Mouse (Mus musculus) kidney, postnatal 10 days (tissue): ENCODE data around the gene Mmgt2.
A peak's percentile ranks its signal among the peaks of the same experiment; 100 is the strongest.
"Not testable (repeated sequence)": the region's sequence is repeated elsewhere in the genome, so short reads cannot be mapped to it uniquely, and the experiment has no call there.

Experiments used
- DNase-seq: peaks from one replicate; pipeline ENCODE4 v3.0.0; 2021; ENCODE audit warnings: mixed read lengths

Gene Mmgt2

DNA sequence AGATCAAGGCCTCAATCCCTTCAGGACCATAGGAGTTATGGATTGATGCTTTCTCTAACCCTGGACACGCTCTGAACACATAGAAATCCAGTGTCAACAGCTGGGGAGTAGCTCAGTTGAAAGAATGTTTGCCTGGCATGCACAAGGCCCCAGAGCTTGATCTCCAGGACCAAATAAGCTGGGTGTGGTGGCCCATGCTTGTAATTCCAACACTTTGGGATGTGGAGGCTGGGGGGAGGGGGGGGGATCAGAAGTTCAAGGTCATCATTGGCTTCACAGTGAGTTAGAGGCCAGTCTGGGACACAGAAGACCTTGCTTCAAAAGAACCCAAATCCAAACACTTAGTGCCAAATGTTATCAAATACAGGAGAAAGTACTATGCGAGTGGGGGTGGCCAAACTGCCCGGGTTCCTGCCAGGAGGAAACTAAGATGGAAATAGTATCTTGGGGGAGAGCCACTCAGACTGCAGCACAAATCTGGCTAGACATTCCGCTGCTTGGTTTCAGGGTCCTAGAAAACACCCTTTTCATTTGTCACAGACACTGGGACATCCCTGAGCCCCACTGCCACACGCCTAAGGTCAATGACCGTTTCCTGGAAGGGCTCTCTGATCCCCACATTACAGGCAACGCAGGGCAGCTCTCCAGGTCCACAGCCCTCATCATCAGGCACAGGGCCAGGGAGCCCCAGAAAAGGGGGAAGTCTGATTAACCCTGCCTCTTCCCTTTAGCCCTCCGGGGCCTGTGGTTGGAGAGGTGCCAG is 2.6 kb upstream of the Mmgt2 start:
- peak; percentile 69 for DNase-seq

DNA sequence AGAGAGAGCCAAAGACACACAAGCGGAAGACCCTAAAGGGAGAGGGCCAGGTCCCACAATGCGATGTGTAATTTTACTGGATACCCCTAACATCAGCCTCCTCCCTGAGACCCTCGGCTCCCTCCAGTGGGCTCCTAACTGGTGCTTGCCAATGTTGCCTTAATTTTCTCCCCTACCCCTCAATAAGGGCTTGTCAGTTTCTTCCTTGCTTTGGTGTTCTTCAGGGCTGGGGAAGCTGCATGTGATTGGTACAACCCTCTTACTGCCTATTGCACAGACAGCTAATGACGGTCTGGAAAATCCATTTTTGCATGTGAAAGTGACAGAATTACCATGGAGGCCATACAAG is 2.0 kb upstream of the Mmgt2 start:
- DNase-seq = no peak

DNA sequence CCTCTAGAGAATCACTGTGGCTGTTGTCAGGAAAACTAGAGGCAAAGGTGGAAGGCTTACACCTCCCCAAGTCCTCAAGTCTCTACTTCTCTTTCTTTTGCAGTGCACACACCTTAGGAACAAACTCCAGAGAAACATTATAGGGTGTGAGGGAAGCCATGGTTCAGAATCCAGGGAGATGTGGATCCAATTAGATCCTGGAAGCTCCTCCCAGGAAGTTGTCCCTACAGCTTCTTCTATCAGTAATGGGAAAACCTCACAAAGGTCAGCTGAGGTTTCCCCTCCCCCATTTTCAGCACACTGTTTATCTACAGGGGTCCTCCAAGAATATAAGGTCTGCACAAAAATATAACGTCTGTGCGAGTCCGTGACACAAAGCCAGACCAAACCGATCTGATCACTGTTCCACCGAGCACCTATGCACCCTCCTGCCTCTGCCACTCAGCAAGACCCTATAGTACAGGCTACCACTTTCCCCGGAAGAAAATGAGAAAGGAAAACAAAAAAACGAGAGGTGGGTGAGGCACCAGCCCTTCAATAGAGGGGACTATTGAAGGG is 1.4 kb upstream of the Mmgt2 start:
- no peak for DNase-seq

DNA sequence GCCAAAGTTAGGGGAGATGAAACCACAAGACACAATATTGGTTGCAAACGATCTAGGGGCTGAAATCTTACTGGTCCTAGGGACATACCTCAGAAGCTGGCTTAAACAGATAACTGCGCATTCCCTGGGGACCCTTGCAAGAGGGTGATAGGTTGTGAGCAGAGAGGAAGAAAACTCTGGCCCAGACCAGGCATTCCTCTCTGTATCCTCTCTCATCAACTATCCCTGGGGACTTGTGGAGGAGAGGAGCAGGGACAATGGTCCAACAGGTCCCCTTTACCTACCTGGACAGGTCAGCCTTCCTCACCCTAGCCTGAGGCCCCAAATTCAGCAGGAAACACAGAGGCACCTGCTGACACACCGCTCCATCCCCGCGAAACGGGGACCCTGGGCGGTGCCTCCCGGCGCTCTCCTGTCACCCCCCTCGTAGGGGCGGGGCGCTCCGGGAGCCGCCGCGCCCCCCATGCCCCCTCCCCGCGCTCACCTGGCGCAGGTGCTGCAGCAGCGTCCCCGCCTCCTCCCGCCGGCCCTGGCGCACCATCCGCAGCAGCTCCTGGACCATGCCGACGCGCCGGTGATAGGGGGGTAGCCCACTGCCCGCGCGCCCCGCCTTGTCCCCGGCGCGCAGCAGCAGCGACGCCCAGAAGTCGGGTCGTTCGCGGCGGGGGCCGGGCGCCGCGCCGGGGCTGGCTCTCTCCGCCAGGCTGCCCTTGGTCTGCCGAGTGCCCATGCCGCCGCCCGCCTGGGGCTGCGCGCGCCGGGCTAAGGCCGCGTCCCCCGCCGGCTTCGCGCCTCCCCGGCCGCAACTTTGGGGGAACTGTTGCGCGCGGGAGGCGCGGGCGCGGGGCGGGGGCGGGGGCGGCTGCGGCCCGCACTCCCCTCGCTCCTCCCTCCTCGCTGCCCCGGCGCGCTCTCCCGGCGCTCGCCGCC is 538 bp upstream of the Mmgt2 start, which contains the start of gene Lrrc75a:
Lrrc75a (minus strand) TSS at position 863 of the 930 bp plus-strand sequence.
- peak; percentile 69 for DNase-seq

DNA sequence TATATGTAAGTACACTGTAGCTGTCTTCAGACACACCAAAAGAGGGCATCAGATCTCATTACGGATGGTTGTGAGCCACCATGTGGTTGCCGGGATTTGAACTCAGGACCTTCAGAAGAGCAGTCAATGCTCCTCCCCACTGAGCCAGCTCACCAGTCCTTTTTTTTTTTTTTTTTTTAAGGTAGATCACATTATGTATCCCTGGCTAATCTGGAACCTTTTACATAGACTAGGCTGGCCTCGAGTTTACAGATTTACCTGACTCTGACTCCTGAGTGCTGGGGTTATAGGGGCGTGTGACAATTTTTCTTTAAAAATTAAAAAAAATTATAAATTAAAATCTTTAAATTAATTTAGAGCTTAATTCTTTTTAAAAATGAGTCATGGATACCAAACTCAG is 1.3 kb downstream of the Mmgt2 start:
- not testable (repeated sequence) for DNase-seq

DNA sequence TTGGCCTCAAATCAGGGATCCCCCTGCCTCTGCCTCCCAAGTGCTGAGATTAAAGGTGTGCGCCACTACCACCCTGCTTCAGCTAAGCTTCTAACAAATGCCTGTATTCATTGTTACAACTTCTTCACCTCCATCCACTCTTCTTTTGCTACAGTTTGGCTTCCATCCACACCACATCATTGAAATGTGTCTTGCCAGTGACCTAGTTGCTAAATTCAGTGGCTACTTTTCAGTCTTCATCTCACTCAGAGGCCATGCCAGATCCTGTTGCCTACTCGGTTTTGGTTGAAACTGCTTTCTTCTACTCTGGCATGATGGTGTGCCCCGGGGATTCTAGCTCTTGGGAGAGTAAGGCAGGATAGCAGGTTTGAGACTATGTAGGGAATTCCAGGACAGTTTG is 3.1 kb downstream of the Mmgt2 start:
- no peak for DNase-seq

DNA sequence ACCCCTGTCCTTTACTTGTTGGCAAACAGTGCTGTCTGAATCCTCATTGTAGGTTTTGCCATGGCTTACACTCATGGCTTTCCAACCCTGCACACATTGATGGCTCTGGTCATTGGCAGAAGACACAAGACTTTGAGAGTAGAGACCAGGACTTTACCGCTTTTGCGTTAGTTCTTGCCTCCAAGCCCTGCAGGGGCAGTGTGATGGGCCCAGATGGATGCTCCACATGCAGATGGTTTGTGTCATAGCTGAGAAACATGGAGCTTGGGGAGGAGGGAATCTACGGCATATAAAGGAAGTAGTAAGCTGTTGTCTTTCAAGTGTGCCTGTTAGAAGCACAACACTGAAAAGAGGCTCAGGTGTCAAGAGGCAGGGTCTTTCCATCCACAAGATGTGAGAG is 3.6 kb downstream of the Mmgt2 start:
- no peak for DNase-seq

DNA sequence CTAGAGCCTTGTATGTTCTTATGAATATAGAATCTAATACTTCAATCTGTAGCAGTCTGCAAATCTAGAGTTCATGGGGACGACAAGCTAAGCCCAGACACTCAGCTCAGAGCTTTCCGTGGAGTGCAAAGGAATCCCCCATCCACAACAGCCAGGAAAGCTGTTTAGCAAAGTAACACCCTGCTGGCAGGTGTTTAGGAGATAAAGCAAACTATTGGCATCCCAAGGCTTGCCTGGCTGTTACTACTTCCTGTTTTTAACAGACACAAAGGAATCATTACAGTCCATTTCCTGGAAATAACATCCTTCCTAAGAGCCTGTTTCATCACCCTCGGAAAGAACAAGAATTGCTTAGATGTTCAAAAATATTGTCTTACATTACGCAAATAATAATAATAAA is 12.4 kb downstream of the Mmgt2 start:
- no peak for DNase-seq

DNA sequence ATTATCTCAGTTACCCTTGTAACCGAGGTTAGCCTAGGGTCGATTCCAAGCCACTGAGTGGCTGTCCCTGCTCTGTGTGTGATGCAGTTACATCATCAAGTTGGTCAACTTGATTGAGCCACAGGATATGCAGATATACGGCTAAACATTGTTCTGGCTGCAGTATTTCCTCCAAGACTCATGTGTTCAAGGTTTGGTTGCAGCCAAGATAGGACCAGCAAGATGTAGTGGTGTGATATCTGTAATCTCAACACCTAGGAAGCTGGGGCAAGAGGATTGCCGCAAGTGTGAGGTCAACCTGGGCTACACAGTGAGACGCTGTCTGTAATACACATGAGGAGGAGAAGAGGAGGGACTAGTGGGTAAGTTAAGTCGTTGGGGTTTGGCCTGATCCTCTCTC is 15.8 kb downstream of the Mmgt2 start:
- no peak for DNase-seq

DNA sequence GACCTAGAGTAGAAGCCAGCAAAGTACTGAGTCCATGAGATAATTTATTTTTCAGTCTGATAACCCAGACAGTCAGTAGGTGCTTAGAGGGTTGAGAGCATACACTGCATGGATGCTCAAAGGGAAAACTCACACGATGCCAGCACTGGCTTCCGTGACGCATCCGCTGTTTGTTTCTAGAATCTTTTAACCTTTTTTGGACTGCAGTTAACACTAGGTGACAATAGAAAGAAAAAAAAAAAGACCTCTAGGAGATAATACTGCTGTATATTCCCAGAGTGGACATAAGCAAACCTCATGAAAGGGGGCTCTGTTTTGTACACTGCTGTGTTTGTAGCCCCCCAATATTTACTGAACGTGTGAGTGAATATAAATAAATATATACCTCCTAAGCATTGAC is 20.5 kb downstream of the Mmgt2 start:
- no peak for DNase-seq

DNA sequence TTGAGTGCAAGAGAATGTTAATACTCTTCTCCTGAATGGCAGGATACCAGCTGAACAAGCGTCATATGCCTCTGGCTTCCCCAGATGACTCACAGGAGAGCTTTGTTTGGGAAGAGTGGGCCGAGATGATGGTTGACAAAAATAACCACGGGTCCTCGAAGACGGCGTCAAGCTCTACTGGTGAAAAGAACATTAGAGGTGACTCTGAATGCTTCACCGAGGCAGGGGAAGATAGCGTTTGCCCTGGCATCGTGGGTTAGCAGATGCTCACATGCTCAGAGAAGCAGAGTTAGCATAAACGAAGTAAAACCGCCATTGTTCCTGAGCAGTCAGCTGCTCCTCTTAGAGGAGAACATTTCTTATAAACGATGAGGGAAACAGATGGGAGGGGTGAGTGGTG is 21.0 kb downstream of the Mmgt2 start:
- no peak for DNase-seq

DNA sequence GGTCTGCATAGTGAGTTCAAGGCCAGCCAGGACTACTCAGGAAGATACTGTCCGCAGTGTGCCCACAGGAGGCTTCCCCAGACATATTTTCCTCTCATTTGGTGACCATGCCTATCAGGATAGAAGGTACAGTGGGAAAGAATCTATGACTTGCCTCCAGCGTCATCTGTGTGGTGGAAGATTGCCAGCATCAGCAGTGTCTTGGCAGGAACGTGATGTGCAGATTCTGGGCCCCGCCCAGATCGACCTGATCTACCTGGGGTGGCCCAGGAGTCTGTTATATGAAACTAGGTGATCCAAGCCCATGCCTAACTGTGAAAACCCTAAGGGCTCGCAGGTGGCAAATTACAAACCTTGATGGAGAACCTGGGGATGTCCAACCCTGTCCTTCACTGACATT is 21.5 kb downstream of the Mmgt2 start:
- DNase-seq = no peak

DNA sequence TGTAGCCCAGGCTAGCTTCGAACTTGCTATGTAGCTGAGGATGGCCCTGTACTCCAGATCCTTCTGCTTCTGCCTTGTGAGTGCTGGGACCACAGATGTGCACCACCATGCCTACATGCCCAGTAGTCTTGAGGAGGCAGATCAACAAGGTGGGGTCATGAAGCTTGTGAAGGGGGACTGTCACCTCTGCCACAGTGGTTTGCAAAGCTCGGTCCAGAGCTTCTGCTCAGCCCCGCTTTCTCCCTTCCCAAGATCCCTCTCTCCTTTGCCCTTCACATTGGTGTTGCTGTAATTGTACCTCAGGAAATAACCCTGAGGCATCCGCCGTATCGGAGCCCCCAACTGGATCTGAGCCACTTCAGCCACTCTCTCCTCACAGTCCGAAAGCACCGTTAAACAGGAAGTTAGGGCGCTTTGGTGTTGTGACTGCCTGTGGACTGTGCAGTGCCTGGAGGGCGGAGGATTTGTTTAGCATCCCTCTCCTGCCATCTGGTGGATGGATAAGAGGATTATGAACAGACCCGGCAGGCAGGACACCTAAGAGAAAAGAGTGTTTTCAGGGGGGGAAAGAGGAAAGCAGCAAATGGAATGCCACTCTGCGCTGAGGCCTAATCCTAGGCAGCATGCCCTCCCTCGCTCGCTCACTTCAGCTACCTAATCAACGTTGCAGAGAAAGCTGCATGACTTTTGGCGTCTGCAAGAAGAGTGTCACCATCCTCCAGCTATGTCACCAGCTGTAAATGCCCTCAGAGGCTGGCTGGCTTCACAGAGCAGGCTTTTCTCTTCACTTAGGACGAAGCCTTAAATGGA is 27.2 kb downstream of the Mmgt2 start:
- DNase-seq = peak; percentile 79

DNA sequence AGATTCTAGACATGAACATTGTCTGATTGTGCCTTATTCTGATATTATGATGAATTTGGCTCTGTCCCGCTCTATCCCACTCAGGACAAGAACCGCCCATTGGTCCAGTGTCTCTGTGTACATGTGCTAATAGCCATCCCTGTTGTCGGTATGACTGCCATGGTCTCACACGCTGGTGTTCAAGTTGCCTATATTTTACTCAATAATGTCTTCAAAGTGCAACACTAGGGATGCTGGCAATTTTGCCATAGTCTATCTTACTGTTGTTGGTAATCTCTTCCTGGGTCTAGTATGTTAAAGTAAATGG is 27.8 kb downstream of the Mmgt2 start:
- no peak for DNase-seq

DNA sequence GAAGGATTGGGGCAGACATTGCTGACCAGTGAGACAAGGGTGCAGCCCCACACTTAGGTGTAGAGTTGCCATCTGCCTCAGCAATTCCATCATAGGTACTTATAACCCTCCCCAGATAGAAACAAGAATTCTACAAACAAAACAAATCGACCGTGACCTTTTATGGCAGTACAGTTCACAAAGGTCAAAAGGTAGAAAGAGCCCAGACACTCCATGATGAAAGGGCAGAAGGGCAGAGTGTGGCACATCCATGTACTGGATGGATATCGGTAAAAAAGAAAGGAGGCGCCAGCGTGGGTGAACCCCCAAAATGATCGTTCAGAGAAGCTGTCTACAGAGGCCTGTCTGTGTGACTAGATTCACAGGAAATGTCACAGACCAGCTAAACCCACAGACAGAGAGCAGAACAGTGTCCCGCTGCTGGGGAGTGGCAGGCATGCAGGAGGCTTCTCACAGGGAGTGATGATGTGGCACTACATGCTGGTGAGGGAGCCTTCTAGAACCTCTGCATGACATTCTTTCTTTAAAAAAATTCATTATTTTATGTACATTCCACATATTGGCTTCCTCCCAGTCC is 30.4 kb downstream of the Mmgt2 start:
- no peak for DNase-seq

DNA sequence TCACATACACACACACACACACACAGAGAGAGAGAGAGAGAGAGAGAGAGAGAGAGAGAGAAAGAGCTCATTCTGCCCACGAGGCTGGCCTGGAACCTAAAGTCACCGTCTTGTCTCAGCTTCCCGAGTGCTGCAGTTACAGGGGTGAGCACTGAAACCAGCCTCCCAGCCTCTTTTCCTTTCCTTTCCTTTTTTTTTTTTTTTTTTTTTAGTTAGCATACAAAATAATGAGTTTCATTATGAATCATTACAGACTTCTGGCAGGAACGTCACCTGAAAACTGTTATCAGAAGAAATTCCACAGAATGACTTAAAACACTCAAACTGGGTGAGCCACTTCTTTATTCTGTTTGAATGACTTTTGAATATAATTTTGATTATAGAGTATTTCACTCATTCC is 31.5 kb downstream of the Mmgt2 start:
- no peak for DNase-seq

DNA sequence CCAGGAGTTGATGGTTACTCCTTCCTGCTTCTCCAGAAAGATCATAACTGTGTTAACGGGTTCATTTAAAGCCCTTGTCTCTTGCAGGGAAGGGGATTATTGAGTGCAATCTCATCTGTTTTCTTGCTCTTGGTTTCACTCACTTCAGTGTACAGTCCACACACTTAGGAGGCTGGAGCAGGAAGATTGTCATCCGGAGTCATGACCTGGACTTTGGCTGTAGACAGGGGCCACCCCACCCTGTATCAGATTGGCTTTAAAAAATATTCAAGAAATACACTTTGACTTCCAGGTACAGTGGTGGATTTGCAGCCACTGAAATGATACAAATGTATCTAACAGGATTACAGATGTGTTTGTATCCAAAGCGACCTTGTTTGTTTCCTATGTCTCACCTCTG is 43.1 kb downstream of the Mmgt2 start:
- DNase-seq = no peak

DNA sequence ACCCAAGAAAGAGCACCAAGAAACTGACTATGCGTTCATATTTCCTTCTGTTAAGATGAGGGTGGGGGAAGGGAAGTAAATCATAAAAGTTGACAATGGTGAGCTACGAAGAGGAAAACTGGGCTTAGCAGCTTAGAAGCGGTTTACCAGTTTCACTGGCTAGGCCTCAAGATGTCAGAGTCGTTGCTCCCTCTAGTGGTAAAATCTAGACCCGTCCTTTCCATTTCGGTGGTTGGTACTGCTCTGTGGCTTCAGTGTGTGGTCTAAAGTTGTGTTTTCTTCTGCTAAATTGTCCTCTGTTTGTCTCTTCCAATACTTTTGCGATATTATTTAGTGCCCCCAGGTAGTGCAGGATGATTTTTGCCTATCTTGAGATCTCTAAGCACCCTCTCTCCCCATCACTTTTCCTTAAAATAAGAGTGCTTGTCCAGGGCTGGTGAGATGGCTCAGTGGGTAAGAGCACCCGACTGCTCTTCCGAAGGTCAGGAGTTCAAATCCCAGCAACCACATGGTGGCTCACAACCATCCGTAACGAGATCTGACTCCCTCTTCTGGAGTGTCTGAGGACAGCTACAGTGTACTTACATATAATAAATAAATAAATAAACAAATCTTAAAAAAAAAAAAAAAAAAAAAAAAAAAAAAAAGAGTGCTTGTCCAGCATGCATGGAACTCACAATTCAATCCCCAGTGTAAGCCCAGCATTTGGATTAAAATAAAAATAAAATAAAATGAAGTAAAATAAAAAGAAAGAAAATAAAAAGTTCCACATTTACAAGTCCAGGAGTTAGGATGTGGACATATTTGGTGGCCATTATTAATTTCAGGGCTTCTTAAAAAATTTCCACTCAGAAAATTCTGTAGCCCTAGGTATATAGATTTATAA is 45.1 kb downstream of the Mmgt2 start:
- peak; percentile 63 for DNase-seq

DNA sequence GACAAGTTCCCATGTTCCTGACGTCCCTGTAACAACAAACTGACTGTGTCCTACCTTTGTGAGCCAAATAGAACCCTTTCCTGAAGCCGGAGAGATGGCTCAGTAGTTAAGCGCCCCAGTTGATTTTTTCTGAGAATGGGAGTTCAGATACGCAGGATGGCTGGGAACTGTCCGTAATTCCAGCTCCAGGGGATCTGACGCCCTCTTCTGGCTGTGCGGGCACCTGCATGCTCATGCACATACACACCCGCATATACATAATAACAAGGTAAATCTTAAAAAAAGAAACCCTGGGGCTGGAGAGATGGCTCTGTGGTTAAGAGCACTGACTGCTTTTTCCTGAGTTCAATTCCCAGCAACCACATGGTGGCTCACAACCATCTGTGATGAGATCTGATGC is 46.7 kb downstream of the Mmgt2 start:
- DNase-seq = no peak

DNA sequence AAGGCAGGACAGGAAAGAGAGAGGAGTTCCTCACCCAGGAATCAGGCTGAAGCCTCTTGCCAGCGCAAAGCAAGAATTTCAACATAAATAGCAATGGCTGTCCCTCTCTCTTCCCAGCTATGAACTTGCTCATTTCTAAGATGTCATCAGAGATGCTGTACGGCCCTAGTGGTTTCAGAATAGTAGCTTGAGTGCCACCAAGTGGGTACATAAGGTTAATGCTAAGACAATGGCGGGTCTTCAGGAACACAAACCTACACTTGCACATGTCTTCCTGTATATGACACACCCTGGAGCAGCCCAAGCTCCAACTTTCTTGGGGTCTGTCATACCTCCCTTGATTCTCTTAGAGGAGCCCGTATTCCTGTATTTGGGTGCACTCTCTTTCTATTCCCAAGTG is 51.3 kb downstream of the Mmgt2 start:
- no peak for DNase-seq

DNA sequence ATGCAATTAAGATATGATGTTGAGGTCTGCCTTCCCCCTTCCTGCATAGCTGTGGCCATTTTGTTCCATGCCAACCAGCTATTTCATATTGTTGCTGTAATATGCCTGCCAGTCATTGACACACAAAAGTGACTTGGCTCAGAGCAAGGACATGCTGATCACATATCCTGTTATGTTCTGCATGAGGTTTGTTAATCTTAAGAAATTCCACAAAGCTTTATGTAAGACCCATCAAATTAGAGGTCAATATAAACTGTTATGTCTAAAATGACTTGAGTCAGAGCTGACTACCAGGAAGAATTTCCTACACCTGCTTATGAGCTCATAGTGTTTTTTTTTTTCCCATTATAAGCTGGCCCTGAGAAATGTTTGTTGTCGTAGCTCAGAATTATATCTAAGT is 52.8 kb downstream of the Mmgt2 start:
- no peak for DNase-seq

DNA sequence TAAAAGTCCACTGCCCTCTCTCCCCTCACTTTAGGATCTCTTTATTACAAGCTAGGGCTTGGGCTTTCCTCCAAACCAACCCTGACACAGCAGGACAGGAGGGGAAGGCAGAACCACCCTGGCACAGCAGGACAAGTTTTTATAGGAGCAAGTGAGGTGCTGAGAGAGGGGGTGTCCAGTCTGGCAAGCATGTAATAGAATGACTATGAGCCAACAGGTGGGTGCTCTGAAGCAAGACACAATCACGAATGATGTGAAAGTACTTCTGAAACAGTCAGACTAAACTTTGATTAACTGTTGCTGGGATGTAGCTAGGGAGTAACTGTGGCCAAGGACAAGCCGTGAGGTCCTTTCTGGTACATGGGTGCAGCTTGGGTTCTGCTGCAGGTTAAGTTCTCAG is 57.7 kb downstream of the Mmgt2 start:
- no peak for DNase-seq
